Mouse (Mus musculus): ENCODE measurements around the gene Tmem147. TPM values are rescaled to one million over a fixed set of nuclear protein-coding genes. Genes with fewer than 3 reads are reported as not detected.

Gene Tmem147
- polyA plus RNA-seq, 1 experiment from 2014 or later = 153 TPM

DNA sequence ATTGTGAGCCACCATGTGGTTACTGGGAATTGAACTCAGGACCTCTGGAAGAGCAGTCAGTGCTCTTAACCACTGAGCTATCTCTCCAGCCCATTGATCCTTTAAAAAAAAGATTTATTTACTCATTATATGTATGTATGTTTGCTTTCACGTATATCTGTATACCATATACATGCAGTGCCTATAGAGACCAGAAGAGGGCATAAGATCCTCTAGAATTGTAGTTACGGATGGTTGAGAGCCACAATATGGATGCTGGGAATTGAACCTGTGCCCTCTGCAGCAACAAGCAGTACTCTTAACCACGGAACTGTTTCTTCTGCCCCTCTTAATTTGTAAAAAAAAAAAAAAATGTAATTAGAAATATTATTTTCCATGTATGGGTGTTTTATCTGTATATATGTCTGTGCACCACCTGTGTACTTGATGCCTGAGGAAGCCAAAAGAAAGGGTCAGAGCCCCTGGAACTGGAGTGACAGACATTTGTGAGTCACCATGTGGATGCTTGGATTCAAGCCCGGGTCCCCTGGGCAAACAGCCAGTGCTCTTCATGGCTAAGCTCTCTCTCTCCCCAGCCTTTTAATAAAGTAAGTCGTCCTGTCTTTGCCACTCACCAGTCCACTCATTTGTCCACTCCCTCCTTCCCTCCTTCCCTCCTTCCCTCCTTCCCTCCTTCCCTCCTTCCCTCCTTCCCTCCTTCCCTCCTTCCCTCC, 50.9 kb downstream of the Tmem147 start:
- H3K36me3 ChIP-seq (ENCODE audit: control insufficient read depth, insufficient read depth, low read length) = no peaks in the 10 kb centered on the region
- WGBS = 75% methylated on average over 5 of the region's 5 CpGs
- H3K4me2 ChIP-seq = no peak overlapping the region

More for the DNA sequence above, 50.9 kb downstream of the Tmem147 start:
- DNase-seq (ENCODE audit: low spot score, missing footprints) (no peak), ATAC-seq (ENCODE audit: low FRiP score) (no peak)
- Histone ChIP-seq H3K4me1 (ENCODE audit: control insufficient read depth, insufficient read depth, low read length) (no peaks in the 10 kb centered on the region), H3K4me3 (ENCODE audit: low read depth, low read length) (no peak overlapping the region), H3K27me3 (ENCODE audit: control insufficient read depth, insufficient read depth, low read length) (no peaks in the 10 kb centered on the region), H3K9ac (ENCODE audit: low read length) (no peak overlapping the region), H3K9me3 (ENCODE audit: control insufficient read depth, low read length) (no peaks in the 10 kb centered on the region), H3K27ac (ENCODE audit: low read depth, low read length) (no peak overlapping the region)

Other genes with a start within 250 kb of the Tmem147 start
- not detected in 2 replicates for gene Prodh2, start 235.9 kb downstream of the Tmem147 start, polyA plus RNA-seq (2014; fragmentation: Nextera tagmentation; extraction: Ambion mirVana)
- gene Arhgap33, start 194.5 kb downstream of the Tmem147 start, polyA plus RNA-seq (2014; fragmentation: Nextera tagmentation; extraction: Ambion mirVana) = 32.0 and 41.1 TPM in 2 replicates
- 4.2 and 4.6 TPM in 2 replicates for gene Hspb6, start 177.4 kb downstream of the Tmem147 start, polyA plus RNA-seq (2014; fragmentation: Nextera tagmentation; extraction: Ambion mirVana)
- 11.3 and 11.5 TPM in 2 replicates for gene Proser3, start 177.2 kb downstream of the Tmem147 start, polyA plus RNA-seq (2014; fragmentation: Nextera tagmentation; extraction: Ambion mirVana)
- gene Lin37, start 169.7 kb downstream of the Tmem147 start, polyA plus RNA-seq (2014; fragmentation: Nextera tagmentation; extraction: Ambion mirVana) = 48.7 and 49.7 TPM in 2 replicates
- 90.7 and 94.8 TPM in 2 replicates for gene U2af1l4, start 166.2 kb downstream of the Tmem147 start, polyA plus RNA-seq (2014; fragmentation: Nextera tagmentation; extraction: Ambion mirVana)
- 6.9 and 7.5 TPM in 2 replicates for gene Gm49396, start 166.2 kb downstream of the Tmem147 start, polyA plus RNA-seq (2014; fragmentation: Nextera tagmentation; extraction: Ambion mirVana)
- gene Psenen, start 165.9 kb downstream of the Tmem147 start, polyA plus RNA-seq (2014; fragmentation: Nextera tagmentation; extraction: Ambion mirVana) = 98.0 and 110 TPM in 2 replicates
- gene Igflr1, start 164.1 kb downstream of the Tmem147 start, polyA plus RNA-seq (2014; fragmentation: Nextera tagmentation; extraction: Ambion mirVana) = 4.0 and 4.1 TPM in 2 replicates
- gene Kmt2b, start 140.8 kb downstream of the Tmem147 start, polyA plus RNA-seq (2014; fragmentation: Nextera tagmentation; extraction: Ambion mirVana) = 10.3 and 10.7 TPM in 2 replicates
- 0.21 and 0.25 TPM in 2 replicates for gene Zbtb32, start 130.6 kb downstream of the Tmem147 start, polyA plus RNA-seq (2014; fragmentation: Nextera tagmentation; extraction: Ambion mirVana)
- gene Upk1a, start 116.7 kb downstream of the Tmem147 start, polyA plus RNA-seq (2014; fragmentation: Nextera tagmentation; extraction: Ambion mirVana) = 0.67 and 1.0 TPM in 2 replicates
- 791 and 797 TPM in 2 replicates for gene Cox6b1, start 103.4 kb downstream of the Tmem147 start, polyA plus RNA-seq (2014; fragmentation: Nextera tagmentation; extraction: Ambion mirVana)
- not detected in 2 replicates for gene Etv2, start 93.7 kb downstream of the Tmem147 start, polyA plus RNA-seq (2014; fragmentation: Nextera tagmentation; extraction: Ambion mirVana)
- 112 and 138 TPM in 2 replicates for gene Rbm42, start 79.2 kb downstream of the Tmem147 start, polyA plus RNA-seq (2014; fragmentation: Nextera tagmentation; extraction: Ambion mirVana)
- 51.0 and 52.4 TPM in 2 replicates for gene Haus5, start 64.5 kb downstream of the Tmem147 start, polyA plus RNA-seq (2014; fragmentation: Nextera tagmentation; extraction: Ambion mirVana)
- not detected in 2 replicates for gene Pmis2, start 57.9 kb downstream of the Tmem147 start, polyA plus RNA-seq (2014; fragmentation: Nextera tagmentation; extraction: Ambion mirVana)
- gene 2200002J24Rik, start 30.6 kb downstream of the Tmem147 start, polyA plus RNA-seq (2014; fragmentation: Nextera tagmentation; extraction: Ambion mirVana) = not detected in 2 replicates
- gene Atp4a, start 17.3 kb downstream of the Tmem147 start, polyA plus RNA-seq (2014; fragmentation: Nextera tagmentation; extraction: Ambion mirVana) = 0.70 and 1.1 TPM in 2 replicates
- gene Gapdhs, start 14.1 kb upstream of the Tmem147 start, polyA plus RNA-seq (2014; fragmentation: Nextera tagmentation; extraction: Ambion mirVana) = 0.19 and 0.48 TPM in 2 replicates
- gene Sbsn, start 21.9 kb upstream of the Tmem147 start, polyA plus RNA-seq (2014; fragmentation: Nextera tagmentation; extraction: Ambion mirVana) = 0.54 and 1.1 TPM in 2 replicates
- not detected in 2 replicates for gene Dmkn, start 34.2 kb upstream of the Tmem147 start, polyA plus RNA-seq (2014; fragmentation: Nextera tagmentation; extraction: Ambion mirVana)
- not detected in 2 replicates for gene Krtdap, start 58.4 kb upstream of the Tmem147 start, polyA plus RNA-seq (2014; fragmentation: Nextera tagmentation; extraction: Ambion mirVana)
- not detected in 2 replicates for gene Ffar2, start 94.2 kb upstream of the Tmem147 start, polyA plus RNA-seq (2014; fragmentation: Nextera tagmentation; extraction: Ambion mirVana)
- gene Ffar3, start 126.6 kb upstream of the Tmem147 start, polyA plus RNA-seq (2014; fragmentation: Nextera tagmentation; extraction: Ambion mirVana) = not detected in 2 replicates
- not detected in 2 replicates for gene Ffar1, start 132.0 kb upstream of the Tmem147 start, polyA plus RNA-seq (2014; fragmentation: Nextera tagmentation; extraction: Ambion mirVana)
- not detected in 2 replicates for gene Cd22, start 150.8 kb upstream of the Tmem147 start, polyA plus RNA-seq (2014; fragmentation: Nextera tagmentation; extraction: Ambion mirVana)
- 0.44 and 0.47 TPM in 2 replicates for gene Mag, start 185.3 kb upstream of the Tmem147 start, polyA plus RNA-seq (2014; fragmentation: Nextera tagmentation; extraction: Ambion mirVana)
- not detected in 2 replicates for gene Hamp2, start 195.1 kb upstream of the Tmem147 start, polyA plus RNA-seq (2014; fragmentation: Nextera tagmentation; extraction: Ambion mirVana)
- gene Hamp, start 214.5 kb upstream of the Tmem147 start, polyA plus RNA-seq (2014; fragmentation: Nextera tagmentation; extraction: Ambion mirVana) = 0.40 TPM in 1 of 2 replicates, not detected in the other
- gene Usf2, start 227.3 kb upstream of the Tmem147 start, polyA plus RNA-seq (2014; fragmentation: Nextera tagmentation; extraction: Ambion mirVana) = 20.6 and 21.7 TPM in 2 replicates
- gene Lsr, start 243.9 kb upstream of the Tmem147 start, polyA plus RNA-seq (2014; fragmentation: Nextera tagmentation; extraction: Ambion mirVana) = 10.2 and 13.1 TPM in 2 replicates
- gene Fam187b, start 244.2 kb upstream of the Tmem147 start, polyA plus RNA-seq (2014; fragmentation: Nextera tagmentation; extraction: Ambion mirVana) = 0.25 and 0.62 TPM in 2 replicates